Mouse (Mus musculus): ENCODE results near the gene Maff. TPM values are rescaled to one million over a fixed set of nuclear protein-coding genes. Genes with fewer than 3 reads are reported as not detected.

The Maff gene
- polyA plus RNA-seq, 1 experiment = 1.1 TPM

DNA sequence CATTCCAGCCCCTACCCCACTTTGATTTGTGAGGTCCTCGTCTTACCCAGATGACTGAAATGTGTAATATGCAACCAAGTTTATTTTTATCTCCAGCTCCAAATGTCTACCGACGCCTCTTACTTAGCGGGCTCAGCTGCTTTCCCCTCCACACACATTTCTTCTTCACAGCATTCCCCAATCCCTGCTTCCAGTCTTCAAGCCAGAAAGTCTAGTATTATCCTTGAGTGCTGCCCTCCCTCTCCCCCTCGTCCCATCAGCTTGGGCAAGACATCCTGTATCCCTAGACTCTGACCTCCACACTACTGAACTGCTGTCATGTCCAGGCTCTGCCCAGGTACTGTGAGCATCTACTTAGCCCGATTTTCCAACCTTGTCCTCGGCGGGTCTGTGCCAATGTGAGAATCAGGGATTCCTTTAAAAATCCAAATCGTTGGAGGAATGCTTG lies 57.4 kb downstream of the Maff start:
- Histone ChIP-seq H3K27ac (ENCODE audit: control insufficient read depth, insufficient read depth, low read depth, low read length) (no peak overlapping the region), H3K4me1 (ENCODE audit: control insufficient read depth, insufficient read depth, low read length) (peaks cover 14% of the 10 kb centered on the region), H3K36me3 (ENCODE audit: control insufficient read depth, insufficient read depth, low read length) (no peaks in the 10 kb centered on the region), H3K4me3 (ENCODE audit: control insufficient read depth, low read depth, low read length) (peak overlapping the region; percentile 87), H3K27me3 (ENCODE audit: control insufficient read depth, insufficient read depth, low read length) (no peaks in the 10 kb centered on the region)
- TF ChIP-seq CTCF (IDR thresholded peaks at IDR 0.05; ENCODE audit: control insufficient read depth, insufficient read depth, insufficient replicate concordance, low read depth, low read length) (no peak), POLR2A (IDR thresholded peaks at IDR 0.05; ENCODE audit: control insufficient read depth, low read depth, low read length) (no peak)

GRCm38 (mm10) chr15:79404277-79404676 lies 57.9 kb downstream of the Maff start:
- H3K36me3 ChIP-seq (ENCODE audit: control insufficient read depth, insufficient read depth, low read length) = no peaks in the 10 kb centered on the region
- H3K4me3 ChIP-seq (ENCODE audit: control insufficient read depth, low read depth, low read length) = no peak overlapping the region
- TF ChIP-seq POLR2A (IDR thresholded peaks at IDR 0.05; ENCODE audit: control insufficient read depth, low read depth, low read length) (no peak), CTCF (IDR thresholded peaks at IDR 0.05; ENCODE audit: control insufficient read depth, insufficient read depth, insufficient replicate concordance, low read depth, low read length) (no peak)

GRCm38 (mm10) chr15:79406564-79406963 lies 60.1 kb downstream of the Maff start:
- no peak overlapping the region for H3K27ac ChIP-seq (ENCODE audit: control insufficient read depth, insufficient read depth, low read depth, low read length)
- TF ChIP-seq CTCF (IDR thresholded peaks at IDR 0.05; ENCODE audit: control insufficient read depth, insufficient read depth, insufficient replicate concordance, low read depth, low read length) = no peak
- TF ChIP-seq POLR2A (IDR thresholded peaks at IDR 0.05; ENCODE audit: control insufficient read depth, low read depth, low read length) = no peak

More at GRCm38 (mm10) chr15:79404277-79404676, 57.9 kb downstream of the Maff start:
- Histone ChIP-seq H3K4me1 (ENCODE audit: control insufficient read depth, insufficient read depth, low read length) (peaks cover 14% of the 10 kb centered on the region), H3K27me3 (ENCODE audit: control insufficient read depth, insufficient read depth, low read length) (no peaks in the 10 kb centered on the region), H3K27ac (ENCODE audit: control insufficient read depth, insufficient read depth, low read depth, low read length) (no peak overlapping the region)

More at GRCm38 (mm10) chr15:79406564-79406963, 60.1 kb downstream of the Maff start:
- Histone ChIP-seq H3K36me3 (ENCODE audit: control insufficient read depth, insufficient read depth, low read length) (no peaks in the 10 kb centered on the region), H3K27me3 (ENCODE audit: control insufficient read depth, insufficient read depth, low read length) (no peaks in the 10 kb centered on the region), H3K4me1 (ENCODE audit: control insufficient read depth, insufficient read depth, low read length) (peaks cover 11% of the 10 kb centered on the region), H3K4me3 (ENCODE audit: control insufficient read depth, low read depth, low read length) (no peak overlapping the region)

Other genes with a start within 250 kb of the Maff start
- gene Micall1, start 237.7 kb upstream of the Maff start, polyA plus RNA-seq (2012; rRNA removed) = 75.8 and 85.0 TPM in 2 replicates
- gene Polr2f, start 205.6 kb upstream of the Maff start, polyA plus RNA-seq (2012; rRNA removed) = 41.1 and 42.2 TPM in 2 replicates
- 115 and 133 TPM in 2 replicates for gene 1700088E04Rik, start 205.4 kb upstream of the Maff start, polyA plus RNA-seq (2012; rRNA removed)
- gene Sox10, start 181.4 kb upstream of the Maff start, polyA plus RNA-seq (2012; rRNA removed) = 1.5 and 1.6 TPM in 2 replicates
- gene Pick1, start 117.4 kb upstream of the Maff start, polyA plus RNA-seq (2012; rRNA removed) = 76.8 and 78.4 TPM in 2 replicates
- 0.10 and 0.28 TPM in 2 replicates for gene Gm49486, start 117.2 kb upstream of the Maff start, polyA plus RNA-seq (2012; rRNA removed)
- gene Slc16a8, start 91.9 kb upstream of the Maff start, polyA plus RNA-seq (2012; rRNA removed) = not detected in 2 replicates
- 0.67 and 0.94 TPM in 2 replicates for gene Baiap2l2, start 61.1 kb upstream of the Maff start, polyA plus RNA-seq (2012; rRNA removed)
- 303 and 357 TPM in 2 replicates for gene Pla2g6, start 18.2 kb upstream of the Maff start, polyA plus RNA-seq (2012; rRNA removed)
- 9.7 and 11.8 TPM in 2 replicates for gene Tmem184b, start 56.9 kb downstream of the Maff start, polyA plus RNA-seq (2012; rRNA removed)
- 5.5 and 6.7 TPM in 2 replicates for gene Csnk1e, start 108.9 kb downstream of the Maff start, polyA plus RNA-seq (2012; rRNA removed)
- gene Kcnj4, start 158.6 kb downstream of the Maff start, polyA plus RNA-seq (2012; rRNA removed) = 0.58 and 0.78 TPM in 2 replicates
- 2.3 and 3.6 TPM in 2 replicates for gene Kdelr3, start 169.8 kb downstream of the Maff start, polyA plus RNA-seq (2012; rRNA removed)
- 159 and 193 TPM in 2 replicates for gene Ddx17, start 200.1 kb downstream of the Maff start, polyA plus RNA-seq (2012; rRNA removed)